ENCODE assay signal across 8 mouse cellular contexts in the genomic region with DNA sequence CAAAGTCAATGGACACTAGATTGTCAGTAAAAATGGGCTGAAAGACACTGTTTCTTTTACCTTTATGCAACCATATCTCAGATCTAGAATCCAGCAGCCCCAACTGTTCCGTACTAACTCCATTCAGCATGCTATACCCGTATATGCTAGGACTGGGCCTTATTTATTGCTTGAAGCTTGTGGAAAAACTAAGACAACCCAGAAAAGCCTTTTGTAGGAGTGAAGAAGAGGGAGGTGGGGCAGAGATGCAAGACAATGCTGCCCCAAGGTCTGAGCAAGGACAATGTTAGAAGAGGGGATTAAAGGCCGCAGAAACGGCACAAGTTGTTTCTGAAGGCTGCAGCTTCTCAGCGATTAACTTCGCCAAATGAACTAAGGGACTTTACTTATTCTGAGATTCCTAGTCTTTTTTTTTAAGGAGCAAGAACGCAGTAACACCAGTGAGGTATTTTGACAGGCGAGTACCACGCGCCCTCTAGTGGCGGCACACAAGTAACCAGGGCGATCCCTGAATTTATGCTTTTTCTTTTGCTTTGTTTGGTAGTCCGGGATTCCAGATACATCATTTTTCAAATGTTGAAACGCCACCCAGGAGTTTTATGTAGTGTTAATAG.
DNase-seq lines count a peak whose midpoint lies in the region; ATAC-seq and TF ChIP-seq lines count a peak whose summit lies in the region.

No protein-coding gene starts in this region.

- H3K4me3 ChIP-seq in gastrocnemius, adult 2 months = no peak overlapping the region
- no peak overlapping the region for H3K4me3 ChIP-seq in hindbrain, embryonic 14.5 days (replicated peaks; ENCODE audit: low read length)

- DNase-seq in adrenal gland, adult (ENCODE audit: inconsistent age in 2 of 2, low spot score in 1 of 2) = peak; percentile 75 to 92
- peak; percentile 77 to 86 for DNase-seq in cerebellum, postnatal 25 days
- DNase-seq in gastrocnemius, adult 2 months = peak; percentile 78
- peak; percentile 86 for DNase-seq in hindbrain, embryonic 14.5 days (ENCODE audit: low spot score)
- DNase-seq in layer of hippocampus, postnatal 36 days = peak; percentile 58 to 62
- peak; percentile 39 for DNase-seq in lung, postnatal 25 days (ENCODE audit: low spot score)
- peak; percentile 79 to 86 for DNase-seq in right cerebral cortex, adult 2 months (ENCODE audit: low spot score in 2 of 2)

- no peak overlapping the region for H3K27ac ChIP-seq in gastrocnemius, adult 2 months
- H3K27ac ChIP-seq in hindbrain, embryonic 14.5 days = no peak overlapping the region

- no peaks in the 10 kb centered on the region for H3K9me3 ChIP-seq in hindbrain, embryonic 14.5 days (ENCODE audit: control insufficient read depth, low read length)

- no peaks in the 10 kb centered on the region for H3K4me1 ChIP-seq in hindbrain, embryonic 14.5 days (replicated peaks; ENCODE audit: control insufficient read depth, insufficient read depth, low read length)

- intact Hi-C loops in gastrocnemius, adult 2 months (cut with DNase I) = loop anchor here (1.0 kb wide), 3 partner anchors 142 to 301 kb away; no protein-coding TSS in a partner anchor

- TF ChIP-seq CTCF in gastrocnemius, adult 2 months (IDR thresholded peaks at IDR 0.05) = peak; percentile 97

- ATAC-seq in hindbrain, embryonic 14.5 days (ENCODE audit: low FRiP score) = peak; percentile 43; the same call in 1 of the 2 replicates
- ATAC-seq in monocyte, adult 5-6 weeks (replicated peaks; ENCODE audit: insufficient number of reproducible peaks, low FRiP score, low TSS enrichment, poor library complexity, severe bottlenecking) = no peak

- H3K27me3 ChIP-seq in hindbrain, embryonic 14.5 days (ENCODE audit: control insufficient read depth, insufficient read depth, low read length) = no peaks in the 10 kb centered on the region

- 11% methylated on average over 14 of the region's 14 CpGs for WGBS in hindbrain, embryonic 14.5 days

- no peak overlapping the region for H3K9ac ChIP-seq in hindbrain, embryonic 14.5 days

- peak overlapping the region; percentile 29 for H3K4me2 ChIP-seq in hindbrain, embryonic 14.5 days (replicated peaks)

- H3K36me3 ChIP-seq in hindbrain, embryonic 14.5 days (replicated peaks; ENCODE audit: control insufficient read depth, insufficient read depth) = no peaks in the 10 kb centered on the region
